Mouse (Mus musculus): ENCODE measurements at regions not wholly inside any gene's neighbourhood (a gene's known extent, or its start where the extent isn't known, plus 50 kb on each side); places are given as distances from the start of the nearest gene placed in this dataset.

DNA sequence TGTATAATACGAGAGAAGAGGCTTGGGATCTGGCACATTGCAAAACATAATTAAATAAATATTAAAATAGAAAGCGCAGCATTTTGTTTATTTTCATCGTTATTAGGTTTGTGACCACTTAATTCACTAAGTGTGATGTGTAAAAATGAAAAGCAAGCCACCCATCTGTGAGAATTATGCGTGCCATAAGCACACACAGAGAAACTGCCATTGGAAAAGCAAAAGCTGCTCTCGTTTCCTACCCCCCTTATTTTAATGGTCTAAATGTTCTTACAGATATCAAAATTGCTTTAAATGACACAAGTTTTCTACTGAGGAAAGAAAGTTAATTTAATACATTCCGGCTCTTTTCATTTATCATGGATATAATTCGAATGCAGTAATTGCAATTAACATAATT lies 2780.8 kb upstream of the Gm7489 start:
- no peak for DNase-seq (ENCODE audit: low read depth)

DNA sequence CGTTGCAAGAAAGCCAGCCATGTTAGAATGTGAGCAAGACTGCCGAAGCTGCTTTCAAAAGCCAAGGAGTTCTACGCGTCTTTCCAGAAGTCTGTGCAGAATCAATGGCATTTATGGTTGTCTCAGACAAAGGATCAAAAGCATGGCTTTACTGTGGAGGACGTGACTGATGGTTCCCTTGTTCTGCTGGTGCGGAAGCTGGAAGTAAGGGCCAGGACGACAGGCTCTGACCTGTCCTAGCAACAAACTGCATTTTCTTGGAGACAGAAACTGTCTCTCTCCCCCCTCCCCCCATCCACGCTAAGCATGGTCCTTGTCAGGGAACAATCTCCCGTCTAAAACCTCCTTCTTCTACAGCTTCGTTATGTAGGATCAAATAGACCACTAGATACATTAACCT lies 2780.3 kb upstream of the Gm7489 start:
- no peak for DNase-seq (ENCODE audit: low read depth)

DNA sequence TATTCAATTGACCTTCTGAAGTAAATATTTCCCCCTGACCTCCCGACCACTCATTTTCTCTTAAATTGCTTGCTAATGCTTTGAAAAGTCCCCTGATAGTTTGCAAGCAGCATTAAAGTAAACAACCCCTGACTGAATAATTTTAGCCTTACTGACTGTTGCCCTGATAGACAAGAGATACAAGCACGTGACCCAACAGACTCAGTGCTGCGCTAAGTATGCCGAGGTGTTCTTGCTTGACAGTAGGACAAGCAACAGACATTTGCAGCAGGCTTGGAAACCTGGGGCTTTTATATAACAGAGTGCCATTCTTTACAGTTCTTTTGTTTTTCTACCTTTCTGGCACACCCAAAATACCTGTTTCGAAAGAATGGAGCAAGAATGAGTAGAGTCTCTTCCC lies 2779.9 kb upstream of the Gm7489 start:
- DNase-seq (ENCODE audit: low read depth), result no peak

DNA sequence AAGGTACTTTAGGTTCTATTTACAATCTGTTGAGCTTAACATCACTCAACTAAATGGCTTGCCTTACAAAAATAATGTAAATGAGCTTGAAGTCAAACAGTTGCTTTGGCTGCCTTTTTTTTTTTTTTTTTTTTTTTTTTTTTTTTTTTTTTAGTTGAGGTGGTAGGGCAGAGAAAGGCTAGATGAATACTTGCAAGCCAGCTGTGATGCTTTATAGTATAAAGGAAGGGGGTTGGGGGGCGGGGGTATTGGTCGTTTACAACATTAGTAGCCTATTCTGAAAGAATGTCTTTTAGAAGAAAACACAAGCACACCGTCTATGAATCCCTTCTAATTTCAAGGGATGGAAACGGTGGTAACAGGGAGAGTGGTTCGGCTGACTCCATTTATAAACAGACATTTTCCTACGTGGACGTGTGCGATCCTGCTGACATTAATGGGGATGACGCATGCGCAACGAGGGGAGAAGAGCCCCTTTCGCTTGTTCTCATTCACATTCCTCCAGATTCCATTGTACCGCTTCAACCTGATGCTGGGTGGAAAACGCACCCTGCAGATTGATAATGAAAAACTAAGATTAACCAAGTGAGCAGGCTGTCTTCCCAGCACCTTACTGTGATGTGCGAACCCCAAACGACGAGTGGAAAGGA lies 2779.2 kb upstream of the Gm7489 start:
- no peak for DNase-seq (ENCODE audit: low read depth)

DNA sequence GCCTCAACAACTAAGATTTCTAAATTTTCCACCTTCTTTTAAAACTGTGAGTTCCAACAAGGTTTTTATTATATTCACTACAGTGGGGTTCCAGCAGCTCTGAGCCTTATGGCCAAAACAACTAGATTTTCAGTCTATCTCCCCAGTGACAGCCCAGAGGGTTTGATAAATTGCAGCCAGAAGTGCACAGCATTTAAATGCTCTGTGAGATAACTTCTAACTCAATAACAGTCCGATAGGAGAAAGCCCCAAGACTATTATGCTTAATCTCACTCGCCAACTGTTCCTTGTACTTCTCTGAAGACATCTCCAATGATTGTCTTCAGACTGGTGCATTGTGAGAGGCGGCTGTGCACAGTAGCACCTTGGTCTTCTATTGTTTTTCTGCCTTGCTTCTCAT lies 2774.5 kb upstream of the Gm7489 start:
- no peak for DNase-seq (ENCODE audit: low read depth)

DNA sequence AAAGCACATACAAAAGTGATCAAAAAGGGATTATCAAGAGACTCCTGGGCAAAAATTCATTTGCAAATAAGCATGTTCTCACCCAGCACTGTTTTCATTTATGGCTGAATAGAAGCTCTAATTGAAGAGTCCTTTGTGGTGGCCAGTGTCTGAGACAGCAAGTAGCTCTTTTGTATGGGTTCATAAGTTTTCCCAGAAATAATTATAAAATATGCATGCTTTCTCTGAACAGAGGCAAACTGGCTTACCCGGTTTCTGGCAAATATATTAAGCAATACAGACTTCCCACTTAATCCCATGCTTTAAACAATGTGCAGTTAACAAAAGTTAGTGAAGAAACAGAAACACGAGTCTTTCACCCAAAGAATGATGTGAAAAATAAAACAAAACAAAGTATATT lies 2758.8 kb upstream of the Gm7489 start:
- DNase-seq (ENCODE audit: low read depth), result no peak

DNA sequence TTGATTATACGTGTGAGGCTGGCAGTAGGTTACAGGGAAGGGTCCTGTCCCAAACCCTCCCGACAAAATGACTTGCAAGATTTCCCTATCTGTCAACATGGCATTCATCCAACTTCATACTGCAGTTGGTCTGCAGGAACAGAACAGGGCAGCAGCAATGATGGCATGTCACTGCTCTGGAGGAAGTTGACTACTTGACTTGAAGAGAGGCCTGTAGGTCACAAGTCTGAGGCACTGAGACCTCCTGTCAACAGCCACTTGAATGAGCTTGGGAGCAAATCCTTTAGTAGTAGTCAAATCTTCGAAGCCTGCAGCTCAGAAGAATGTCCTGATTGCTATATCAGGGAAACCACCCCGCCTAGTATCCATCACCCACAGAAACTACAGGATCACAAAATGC lies 2753.7 kb upstream of the Gm7489 start:
- no peak for DNase-seq (ENCODE audit: low read depth)

DNA sequence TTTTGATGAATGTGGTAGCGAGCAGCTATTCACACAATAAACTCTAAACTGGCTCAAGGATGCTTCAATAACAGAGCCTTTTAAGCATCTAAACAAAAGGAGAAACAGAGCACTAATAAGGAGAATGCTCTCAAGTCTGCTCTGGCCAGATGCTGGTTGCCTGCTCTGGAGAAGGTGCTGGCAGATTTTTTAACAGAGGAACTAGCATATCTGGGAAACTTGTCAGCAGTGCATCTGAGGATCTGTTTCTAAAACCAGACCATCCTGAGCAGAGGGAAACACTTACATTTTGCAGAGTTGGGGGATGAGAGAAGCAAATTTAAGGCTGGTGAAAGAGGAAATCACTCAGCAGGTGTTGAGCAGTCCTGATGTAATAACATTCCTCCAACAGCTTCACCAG lies 2748.6 kb upstream of the Gm7489 start:
- DNase-seq (ENCODE audit: low read depth), result no peak

DNA sequence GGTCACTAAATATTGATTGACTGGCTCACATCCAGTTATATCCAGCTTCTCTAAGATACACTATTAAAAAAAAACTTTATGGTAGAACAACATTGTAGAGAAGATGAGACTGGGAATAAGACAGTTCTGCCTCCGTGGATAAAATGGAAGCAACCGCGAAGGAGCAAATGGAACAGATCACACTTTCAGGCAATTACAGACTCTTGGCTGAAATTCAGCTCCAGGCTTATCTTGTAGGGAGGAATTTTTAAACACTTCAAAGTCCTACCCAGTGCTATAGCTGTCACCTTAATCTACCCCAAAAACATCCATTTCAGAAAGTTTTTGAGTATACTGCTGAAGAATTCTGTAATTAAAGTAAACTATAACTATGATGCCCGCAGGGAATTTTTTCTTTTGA lies 2745.2 kb upstream of the Gm7489 start:
- no peak for DNase-seq (ENCODE audit: low read depth)

DNA sequence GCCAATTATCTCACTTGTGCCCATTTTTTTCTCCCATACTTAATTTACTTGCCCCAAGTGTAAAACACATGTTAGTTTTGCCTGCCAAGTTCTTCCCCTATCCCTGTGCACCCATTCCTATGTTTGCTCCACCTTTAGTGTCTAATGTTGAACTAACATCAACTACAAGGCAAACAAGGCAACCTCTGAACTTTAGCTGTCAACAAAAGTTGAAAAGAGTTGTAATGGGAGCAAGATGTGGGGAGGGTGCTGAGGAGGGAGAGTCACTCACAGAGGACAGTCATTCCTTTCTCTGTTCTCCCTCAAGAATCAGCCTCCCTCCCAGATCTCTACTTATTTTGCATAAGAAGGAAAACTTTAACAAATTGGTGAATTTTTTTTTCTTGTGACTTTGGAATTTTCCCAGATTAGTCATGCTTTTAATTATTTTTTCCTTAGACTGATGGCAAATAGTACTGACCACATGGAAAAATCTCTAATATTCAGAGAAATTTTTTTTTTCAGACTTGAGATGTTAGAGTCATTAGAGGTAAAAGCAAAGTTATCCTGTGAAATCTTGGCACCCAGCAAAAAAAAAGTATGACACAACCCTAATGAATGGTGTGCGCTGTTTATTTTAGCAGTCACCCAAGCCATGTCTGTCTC lies 2710.6 kb upstream of the Gm7489 start:
- no peak for DNase-seq (ENCODE audit: low read depth)

DNA sequence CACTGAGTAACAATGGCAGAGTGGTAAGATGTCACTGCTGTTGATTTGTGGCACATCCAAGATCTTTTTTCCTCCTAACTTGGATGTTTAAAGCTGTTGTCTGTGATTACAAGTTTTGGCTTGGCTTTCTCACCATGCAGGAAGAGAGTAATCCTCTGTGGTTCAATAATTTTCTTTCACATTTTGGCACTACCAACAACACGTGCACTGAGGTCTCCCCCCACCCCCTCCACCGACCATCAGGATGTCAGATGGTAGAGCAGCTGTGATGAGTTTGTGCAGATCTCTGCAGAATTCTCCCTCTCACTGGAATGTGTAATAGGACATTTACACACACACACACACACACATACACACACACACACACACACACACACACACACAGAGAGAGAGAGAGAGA lies 2708.2 kb upstream of the Gm7489 start:
- no peak for DNase-seq (ENCODE audit: low read depth)

DNA sequence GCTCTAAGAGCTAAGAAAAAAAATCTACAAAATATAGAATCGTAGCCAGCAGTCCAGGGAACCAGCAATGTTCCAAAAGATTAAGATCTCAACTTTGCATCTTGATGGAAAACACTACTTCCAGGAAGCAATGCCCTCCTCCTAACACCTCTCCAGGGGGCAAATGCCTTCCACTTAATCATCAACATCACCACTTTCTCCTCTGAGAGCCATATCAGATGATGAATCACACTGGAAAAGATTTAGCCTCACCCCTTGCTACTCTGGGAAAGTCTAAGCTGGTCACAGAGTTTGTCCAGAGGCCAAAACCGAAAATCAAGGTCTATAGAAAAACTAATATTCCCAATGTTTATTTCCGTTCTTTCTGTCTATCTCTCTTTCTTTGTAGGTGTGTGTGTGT lies 2695.6 kb upstream of the Gm7489 start:
- no peak for DNase-seq (ENCODE audit: low read depth)

DNA sequence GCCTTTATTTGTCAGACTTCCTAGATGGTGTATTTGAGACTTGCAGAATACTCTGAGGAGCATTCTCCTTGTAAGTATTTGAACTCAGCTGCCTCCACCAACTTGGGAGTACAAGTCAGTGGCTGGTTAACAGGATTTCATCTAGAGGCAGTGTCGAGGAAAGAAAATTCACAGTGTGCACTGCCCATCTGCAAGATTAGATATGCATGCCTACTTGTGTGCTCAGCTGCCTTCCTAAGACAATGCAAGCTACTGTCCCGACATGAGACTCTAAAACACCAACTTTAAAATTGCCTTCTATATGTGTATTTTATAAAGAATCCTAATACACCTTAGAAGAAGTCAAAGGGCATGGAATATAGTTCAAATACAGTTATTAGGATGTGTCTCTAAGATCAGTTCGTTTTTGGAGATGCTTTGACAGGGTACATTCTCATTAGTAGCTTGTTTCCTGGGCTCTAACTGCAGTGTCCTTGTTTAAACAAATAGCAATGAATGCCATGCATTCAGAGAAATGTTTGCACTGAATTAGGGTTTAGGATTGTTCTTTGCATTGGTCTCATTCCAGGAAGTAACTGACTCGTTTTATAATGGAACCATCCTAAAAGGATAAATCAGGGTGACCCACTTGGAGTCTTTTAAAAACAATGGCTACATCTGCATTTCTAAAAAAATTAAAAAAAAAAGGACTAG lies 2687.1 kb upstream of the Gm7489 start:
- no peak for DNase-seq (ENCODE audit: low read depth)

DNA sequence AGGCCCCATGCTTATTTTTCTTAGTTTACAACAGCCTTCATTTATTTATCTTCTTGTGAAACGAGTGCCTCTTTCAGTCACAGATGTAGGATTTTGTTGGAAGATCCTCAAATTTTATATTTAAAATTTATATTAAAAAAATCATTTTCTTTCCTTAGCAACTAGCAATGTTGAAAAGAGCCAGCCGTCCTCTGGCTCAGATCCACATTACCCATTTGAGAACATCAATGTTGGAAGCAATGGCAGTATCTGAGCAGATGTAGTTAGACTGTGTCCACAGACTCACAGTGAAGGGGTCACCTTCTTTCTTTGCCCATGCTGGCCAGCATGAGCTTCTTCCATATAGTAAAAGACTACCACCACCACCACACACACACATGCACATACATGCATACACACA lies 2681.4 kb upstream of the Gm7489 start:
- no peak for DNase-seq (ENCODE audit: low read depth)

DNA sequence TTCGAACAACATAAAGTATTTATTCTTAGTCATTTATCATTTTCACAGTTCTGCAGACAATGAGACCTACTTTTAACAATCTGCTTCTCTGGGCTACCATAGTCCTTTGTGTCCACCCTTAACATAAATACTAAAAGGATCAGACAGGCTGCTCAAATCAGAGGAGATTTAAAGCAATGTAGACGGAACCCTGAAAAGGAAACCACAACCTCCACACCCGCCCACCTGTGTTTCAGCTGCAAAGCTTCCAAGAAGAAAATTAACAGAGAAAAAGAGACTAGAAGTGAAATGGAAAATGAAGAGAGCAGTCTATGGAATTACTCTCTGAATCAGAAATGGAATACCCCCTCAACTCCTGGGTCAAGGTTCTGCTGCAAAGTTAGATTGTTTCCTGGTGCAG lies 2678.7 kb upstream of the Gm7489 start:
- no peak for DNase-seq (ENCODE audit: low read depth)

DNA sequence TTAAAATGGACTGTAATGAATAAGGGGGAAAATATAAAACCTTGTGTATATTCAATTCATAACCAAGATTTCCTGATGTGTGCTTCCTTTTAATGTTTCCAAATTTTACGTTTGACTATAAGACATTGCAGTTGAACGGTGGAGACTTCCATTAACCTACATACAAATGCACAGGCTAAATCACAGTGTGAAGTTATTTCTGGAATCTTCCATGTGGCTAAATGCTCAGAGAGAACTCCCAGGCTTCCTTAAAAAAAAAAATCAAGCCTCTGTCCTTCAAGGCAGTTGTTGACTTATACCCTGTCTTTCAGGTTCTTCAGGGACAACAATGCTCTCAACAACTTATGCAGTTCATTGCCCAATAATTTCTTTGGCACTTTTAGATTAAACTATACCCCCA lies 2677.9 kb upstream of the Gm7489 start:
- DNase-seq (ENCODE audit: low read depth), result no peak

DNA sequence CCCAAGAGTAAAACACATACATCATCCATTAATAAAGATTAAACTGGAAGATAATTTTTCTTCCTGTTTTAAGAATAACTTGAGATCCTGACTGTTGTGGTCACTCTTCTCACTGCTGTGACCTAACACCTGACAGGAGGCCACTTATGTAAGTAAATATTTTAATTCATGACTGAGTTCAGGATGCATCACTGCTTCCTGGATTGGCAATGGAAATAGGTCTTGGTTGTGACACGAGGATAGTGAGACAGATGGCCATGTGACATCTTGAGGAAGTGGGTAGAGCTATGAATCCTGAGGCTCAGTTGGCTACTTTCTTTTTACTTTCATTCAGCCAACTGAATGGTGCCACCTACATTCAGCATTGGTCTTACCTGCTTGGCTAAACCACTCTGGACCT lies 2649.8 kb upstream of the Gm7489 start:
- no peak for DNase-seq (ENCODE audit: low read depth)

DNA sequence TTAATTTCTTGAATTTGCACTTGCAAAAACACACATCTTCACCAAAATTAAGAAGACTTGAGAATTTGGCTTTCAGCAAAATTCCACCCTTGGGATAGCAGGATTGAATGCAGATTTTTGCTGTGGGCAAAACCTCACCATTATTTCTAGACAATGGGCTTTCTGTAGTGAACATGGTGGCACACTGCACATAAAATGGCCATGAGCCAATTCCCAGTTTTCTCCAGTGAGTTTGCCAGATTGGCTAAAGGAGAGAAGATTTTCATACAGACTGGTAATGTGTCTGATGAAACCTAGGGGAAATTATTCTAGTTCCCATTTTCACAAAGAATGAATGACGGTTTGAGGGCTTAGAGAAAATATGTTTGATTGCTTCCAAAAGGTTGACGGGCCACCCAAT lies 2640.1 kb upstream of the Gm7489 start:
- DNase-seq (ENCODE audit: low read depth), result no peak

DNA sequence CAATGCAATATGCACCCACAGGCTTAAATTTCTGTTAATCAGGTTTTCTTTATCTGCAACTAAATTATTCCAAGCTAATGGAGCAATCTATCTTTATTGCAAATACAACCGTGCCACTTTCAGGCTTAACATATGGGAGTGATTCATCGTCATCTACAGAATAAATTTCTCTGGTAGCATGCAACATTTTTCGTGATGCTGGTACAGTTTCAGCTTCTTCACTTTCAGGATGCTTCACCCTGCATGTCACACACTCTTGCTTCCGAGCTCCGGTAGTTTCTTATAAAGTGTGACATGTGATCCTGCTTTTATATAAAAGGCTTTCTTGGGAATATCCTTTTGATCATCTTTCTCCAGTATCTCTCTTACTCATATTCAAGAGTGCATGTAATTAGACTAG lies 2637.4 kb upstream of the Gm7489 start:
- no peak for DNase-seq (ENCODE audit: low read depth)

DNA sequence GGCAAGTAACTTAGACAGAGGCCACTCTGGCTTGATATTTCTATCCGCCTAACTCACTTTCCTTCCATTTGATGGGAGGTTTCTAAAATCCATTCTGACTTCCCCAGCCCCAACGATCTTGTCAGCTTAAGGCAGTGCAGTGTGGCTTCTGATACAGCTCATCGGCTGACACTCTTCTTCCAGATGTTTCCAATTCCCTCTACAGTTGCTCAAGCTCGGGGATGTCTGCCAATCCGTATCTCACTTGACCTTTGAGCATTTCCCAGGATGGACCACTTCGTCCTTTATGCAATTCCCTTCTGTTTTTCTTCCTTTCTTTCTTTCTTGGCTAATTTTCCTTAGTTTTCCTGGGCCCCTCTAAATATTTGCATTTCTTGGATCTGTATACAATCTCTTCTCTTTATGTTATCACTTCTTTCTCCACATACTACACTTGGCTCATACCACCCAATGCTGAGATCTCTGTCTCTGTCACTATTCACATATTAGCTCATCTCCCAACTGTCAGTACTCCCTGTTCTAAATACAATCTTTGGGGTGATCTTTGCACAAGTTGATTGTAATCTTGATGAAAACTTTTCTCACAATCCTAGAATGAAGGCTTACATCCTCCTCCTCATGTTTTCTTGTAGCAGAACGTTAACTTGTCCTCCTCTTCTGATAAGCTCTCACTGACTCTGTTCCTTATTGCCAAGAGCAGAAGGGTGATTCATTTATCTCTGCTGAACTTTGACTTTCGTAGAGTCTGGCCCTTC lies 2636.5 kb upstream of the Gm7489 start:
- no peak for DNase-seq (ENCODE audit: low read depth)

DNA sequence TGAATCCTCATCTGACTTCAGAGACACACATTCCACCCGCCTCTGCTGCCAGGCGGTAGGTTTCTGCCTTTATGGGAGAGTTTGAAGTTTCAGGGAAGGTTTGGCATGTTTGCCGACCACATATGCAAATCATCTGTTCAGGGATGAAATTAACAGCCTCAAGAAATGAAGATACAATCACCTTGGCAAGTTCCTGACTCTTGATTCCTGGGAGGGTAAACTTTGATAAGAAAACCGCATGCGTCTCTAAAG lies 2636.0 kb upstream of the Gm7489 start:
- no peak for DNase-seq (ENCODE audit: low read depth)

DNA sequence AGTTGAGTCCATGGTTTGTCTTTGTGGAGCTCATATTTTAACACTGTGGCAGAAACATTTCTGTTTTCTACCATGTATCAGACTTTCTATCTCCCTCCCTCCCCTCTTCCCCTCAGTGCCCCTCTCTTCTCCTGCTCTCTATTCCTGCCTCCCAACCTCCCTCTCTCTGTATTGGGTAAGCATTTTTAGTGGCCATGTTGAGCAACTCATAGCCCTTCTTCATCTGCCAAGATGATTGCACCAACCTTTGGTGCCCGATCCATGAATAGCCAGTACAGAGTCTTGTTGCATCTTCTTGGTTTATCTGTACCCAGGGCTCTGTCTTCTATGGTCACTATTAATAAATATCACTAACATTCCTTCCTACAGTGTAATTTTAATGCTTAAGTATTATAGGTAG lies 2630.6 kb upstream of the Gm7489 start:
- no peak for DNase-seq (ENCODE audit: low read depth)

DNA sequence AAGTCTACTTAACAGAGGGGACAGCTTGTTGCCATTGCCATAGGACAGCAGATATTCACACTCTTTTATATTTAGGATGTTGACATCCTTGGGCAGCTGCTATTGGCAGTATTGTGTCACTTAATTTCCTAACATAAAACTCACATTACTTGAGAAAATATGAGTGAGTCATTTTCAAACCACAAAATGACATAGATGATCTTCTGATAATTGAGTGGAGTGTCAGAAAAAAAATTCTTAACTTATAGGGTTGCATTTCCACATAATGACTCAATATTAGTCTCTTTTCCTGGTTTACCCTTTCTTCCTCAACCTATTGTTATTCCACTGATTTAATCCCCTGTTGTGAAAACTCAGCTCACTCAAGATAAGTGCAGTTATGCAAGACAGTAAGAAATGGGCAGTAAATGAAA lies 2629.5 kb upstream of the Gm7489 start:
- DNase-seq (ENCODE audit: low read depth), result no peak

Measured in naive thymus-derived CD4-positive, alpha-beta T cell, adult 2 months (primary cell).